Mouse (Mus musculus) olfactory bulb, adult 2 months (tissue): Measurements from ENCODE around the gene Gon7. TPM values are rescaled to one million over a fixed set of nuclear protein-coding genes. Genes with fewer than 3 reads are reported as not detected.

Experiments used
- H3K27ac ChIP-seq: fragments of 200-500 bp; 2 replicates; pipeline ENCODE4 v1.5.1; 2012; ENCODE audit warnings: low read depth, low read length; ENCODE audit not compliant: insufficient read depth
- H3K4me1 ChIP-seq: fragments of 200-500 bp; 2 replicates; pipeline ENCODE4 v1.6.1; 2012; ENCODE audit warnings: low read length; ENCODE audit not compliant: control insufficient read depth, insufficient read depth
- H3K4me3 ChIP-seq: fragments of 200-500 bp; 2 replicates; pipeline ENCODE4 v1.5.1; 2012; ENCODE audit warnings: mild to moderate bottlenecking, low read depth, low read length, moderate library complexity; ENCODE audit not compliant: insufficient read depth
- CTCF ChIP-seq: fragments of 200-500 bp; IDR thresholded peaks from 2 replicates; pipeline ENCODE4 v1.5.1; 2012; ENCODE audit warnings: low read depth, mild to moderate bottlenecking, low read length, moderate library complexity; ENCODE audit not compliant: insufficient read depth
- POLR2A ChIP-seq: fragments of 200-500 bp; IDR thresholded peaks from 2 replicates; pipeline ENCODE4 v1.6.1; 2012; ENCODE audit warnings: mild to moderate bottlenecking, low read depth, low read length, moderate library complexity; ENCODE audit not compliant: insufficient read depth
- WGBS: fragments of 180-500 bp; shearing (Covaris S2); methylation state at CpG from one replicate; pipeline ENCODE4 v1.1.7; 2018; 5-methylcytosine and 5-hydroxymethylcytosine counted together
- polyA plus RNA-seq: library from polyadenylated mRNA; stranded (reverse); fragments of >200 nt; gene quantifications from 2 replicates; pipeline ENCODE4 v1.2.4, GENCODE M21; 2012; ENCODE audit warnings: low replicate concordance; ENCODE audit not compliant: missing spikeins, insufficient read depth, insufficient read length

Gon7 gene
- polyA plus RNA-seq, 1 experiment = not detected

GRCm38 (mm10) chr12:102772676-102773075 lies 15.1 kb upstream of the Gon7 start:
- TF ChIP-seq POLR2A (no peak), CTCF (no peak)
- 97% methylated on average over 5 of the region's 5 CpGs for WGBS
- Histone ChIP-seq H3K4me1 (no peaks in the 10 kb centered on the region), H3K4me3 (no peak overlapping the region), H3K27ac (no peak overlapping the region)

- no peaks in the 10 kb centered on the region for H3K4me1 ChIP-seq
- TF ChIP-seq POLR2A = no peak
- TF ChIP-seq CTCF = no peak
- WGBS = 97% methylated on average over 8 of the region's 8 CpGs
- no peak overlapping the region for H3K4me3 ChIP-seq
- no peak overlapping the region for H3K27ac ChIP-seq
These were observed 14.0 kb upstream of the Gon7 start for GRCm38 (mm10) chr12:102771601-102772000.

GRCm38 (mm10) chr12:102769000-102769399 lies 11.4 kb upstream of the Gon7 start:
- Histone ChIP-seq H3K4me1 (no peaks in the 10 kb centered on the region), H3K4me3 (no peak overlapping the region), H3K27ac (no peak overlapping the region)
- TF ChIP-seq CTCF (no peak), POLR2A (no peak)
- 83% methylated on average over 4 of the region's 4 CpGs for WGBS

GRCm38 (mm10) chr12:102763696-102764095 lies 6.1 kb upstream of the Gon7 start:
- H3K4me3 ChIP-seq = no peak overlapping the region
- TF ChIP-seq CTCF (no peak), POLR2A (no peak)
- no peak overlapping the region for H3K27ac ChIP-seq
- H3K4me1 ChIP-seq = peaks cover 8% of the 10 kb centered on the region

DNA sequence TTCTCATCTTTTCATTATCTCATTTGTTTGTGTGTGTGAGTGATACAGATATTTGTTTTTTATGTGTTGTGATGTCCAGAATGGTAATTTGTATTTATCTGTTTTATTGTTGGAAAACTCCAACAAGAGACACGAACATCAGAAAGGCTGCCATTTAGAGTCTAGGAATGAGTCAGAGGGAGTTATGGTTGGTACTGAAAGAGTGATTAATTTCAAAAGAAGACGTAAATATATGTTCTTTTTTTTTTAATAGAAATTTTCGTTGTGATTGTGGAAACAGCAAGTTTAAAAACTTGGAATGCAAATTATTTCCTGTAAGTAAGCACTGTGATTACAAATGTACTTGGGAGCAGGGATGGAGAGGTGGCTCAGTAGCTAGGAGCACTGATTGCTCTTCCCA lies 4.1 kb upstream of the Gon7 start:
- Histone ChIP-seq H3K4me3 (no peak overlapping the region), H3K27ac (no peak overlapping the region), H3K4me1 (peaks cover 8% of the 10 kb centered on the region)
- TF ChIP-seq CTCF (no peak), POLR2A (no peak)
- 79% methylated on average over 3 of the region's 3 CpGs for WGBS

DNA sequence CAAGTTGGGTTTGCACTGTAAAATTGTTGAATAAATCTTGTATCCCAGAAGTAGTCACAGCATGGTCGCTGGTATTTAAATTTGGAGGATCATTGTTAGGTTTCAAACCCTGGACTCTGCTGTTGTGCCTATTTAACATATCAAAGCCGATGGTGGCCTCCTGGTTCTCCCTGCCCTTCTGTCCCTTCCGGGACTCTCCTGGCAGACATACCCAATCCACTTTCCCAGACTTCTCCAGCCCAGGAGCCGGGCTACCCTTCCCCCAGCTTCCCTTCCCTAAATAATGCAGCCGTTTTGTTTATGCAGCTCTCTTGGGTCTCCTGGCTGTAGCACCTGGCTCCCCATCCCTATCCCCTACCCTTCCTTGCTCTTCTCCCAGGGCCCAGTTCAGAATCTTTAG lies 1.3 kb upstream of the Gon7 start:
- TF ChIP-seq POLR2A = no peak
- no peak for TF ChIP-seq CTCF
- no peak overlapping the region for H3K27ac ChIP-seq

DNA sequence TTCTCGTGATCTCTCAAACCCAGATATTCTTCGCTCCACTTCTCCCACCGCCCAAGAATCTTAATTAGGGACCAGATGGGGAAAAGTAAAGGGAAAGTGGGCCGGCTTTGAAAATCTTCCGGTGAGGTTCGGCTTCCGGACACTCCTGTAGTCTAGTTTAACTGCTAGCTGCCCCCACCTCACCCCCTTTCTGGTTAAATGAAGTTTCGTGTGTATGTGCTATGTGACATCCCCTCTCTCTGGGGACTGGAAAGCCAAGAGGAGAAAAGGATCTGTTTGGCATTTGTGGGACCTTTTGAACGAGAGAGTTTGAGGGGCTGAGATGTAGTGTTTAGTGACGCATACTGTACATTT lies 777 bp upstream of the Gon7 start, which contains the start of gene Gm20604:
Gm20604 (minus strand) TSS at position 270 of the 354 bp plus-strand sequence.
- TF ChIP-seq CTCF = no peak
- no peak for TF ChIP-seq POLR2A
- WGBS = 0% methylated on average over 10 of the region's 10 CpGs
- peak within 1 kb of the TSS; percentile 97 for H3K4me3 ChIP-seq
- H3K27ac ChIP-seq = peak within 1 kb of the TSS; percentile 42; the same call in 1 of the 2 replicates
- H3K4me1 ChIP-seq = peaks cover 8% of the 10 kb centered on the region

More for the DNA sequence above, 1.3 kb upstream of the Gon7 start:
- Histone ChIP-seq H3K4me1 (peaks cover 8% of the 10 kb centered on the region), H3K4me3 (peak overlapping the region; percentile 15; the same call in 1 of the 2 replicates)
- 1% methylated on average over 5 of the region's 5 CpGs for WGBS

DNA sequence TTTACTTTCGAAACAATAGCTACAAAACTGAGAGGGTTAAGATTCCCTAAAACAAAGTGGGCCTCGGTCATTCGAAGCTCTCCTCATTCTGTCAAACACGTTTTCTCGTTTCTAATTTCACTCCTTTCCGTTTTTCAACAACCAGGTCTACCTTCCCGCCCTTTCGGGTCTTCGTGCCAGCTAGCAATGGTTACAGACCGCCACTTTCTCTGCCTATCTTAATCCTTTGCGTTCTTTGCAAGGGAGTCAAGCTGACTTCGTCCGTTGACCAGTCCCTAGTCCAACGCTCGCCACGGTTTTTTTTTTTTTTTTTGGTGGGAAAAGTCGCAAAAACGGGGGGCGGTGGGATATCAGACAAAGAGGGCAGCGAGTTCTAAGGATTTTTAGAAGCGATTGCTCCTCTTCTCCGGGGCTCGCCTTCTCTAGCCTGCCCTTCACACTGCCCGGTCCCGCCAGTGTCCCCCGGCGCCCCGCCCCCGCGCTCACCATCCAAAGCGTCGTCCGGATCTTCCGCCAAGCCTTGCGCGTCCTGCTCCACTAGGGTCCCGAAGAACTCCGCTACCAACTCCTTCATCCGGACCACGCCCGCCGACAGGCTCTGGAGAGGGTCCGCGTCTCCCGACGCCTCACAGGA lies 431 bp downstream of the Gon7 start:
- Histone ChIP-seq H3K27ac (peak overlapping the region; percentile 42; the same call in 1 of the 2 replicates), H3K4me3 (peak overlapping the region; percentile 81), H3K4me1 (peaks cover 8% of the 10 kb centered on the region)
- WGBS = 2% methylated on average over 46 of the region's 46 CpGs
- TF ChIP-seq POLR2A = no peak
- TF ChIP-seq CTCF = no peak

DNA sequence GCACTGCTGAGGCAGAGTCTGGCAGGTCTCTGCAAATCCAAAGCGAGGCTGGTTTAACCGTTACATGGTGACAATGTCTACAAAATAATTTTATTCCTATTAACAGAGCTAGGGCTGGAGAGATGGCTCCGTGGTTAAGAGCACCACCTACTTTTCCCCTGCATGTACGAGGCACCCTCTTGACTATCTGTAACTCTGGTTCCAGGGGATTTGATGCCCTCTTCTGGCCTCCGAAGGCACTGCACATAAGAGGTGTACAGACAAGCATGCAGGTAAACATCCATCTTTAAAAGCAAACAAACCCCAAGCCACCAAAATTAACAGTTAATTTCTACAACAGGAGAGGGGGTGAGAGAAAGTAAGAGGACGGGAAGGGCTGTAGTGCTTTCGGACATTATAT lies 1.3 kb downstream of the Gon7 start:
- 79% methylated on average over 7 of the region's 7 CpGs for WGBS
- Histone ChIP-seq H3K27ac (no peak overlapping the region), H3K4me1 (peaks cover 8% of the 10 kb centered on the region), H3K4me3 (no peak overlapping the region)
- no peak for TF ChIP-seq CTCF
- TF ChIP-seq POLR2A = no peak
